Mouse (Mus musculus) skeletal muscle tissue, adult 2 months (tissue): Measurements from ENCODE around the gene Rab37.

Experiments used
- DNase-seq: peaks from one replicate; pipeline ENCODE4 v3.0.0-alpha.2; 2012; ENCODE audit warnings: low read depth, low spot score

Gene Rab37

DNA sequence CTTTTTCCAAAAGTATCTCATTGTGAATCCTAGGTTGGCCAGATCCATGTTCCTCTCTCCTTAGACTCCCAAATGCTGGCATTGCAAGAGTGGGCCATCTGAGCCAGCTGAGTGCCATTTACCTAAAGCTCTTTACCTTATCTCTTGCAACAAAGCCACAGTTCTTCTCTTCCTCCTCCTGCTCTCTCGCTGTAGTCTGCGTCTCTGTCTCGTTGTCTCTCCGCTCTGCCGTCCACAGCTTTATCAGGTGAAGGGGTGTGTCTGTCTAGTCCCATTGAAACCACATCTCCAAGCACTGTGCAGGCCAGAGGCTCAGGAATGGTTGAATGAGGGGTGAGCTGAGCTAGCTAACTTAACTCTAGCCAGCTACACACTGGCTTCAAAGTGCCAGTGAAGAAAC is 104.7 kb downstream of the Rab37 start:
- no peak for DNase-seq

DNA sequence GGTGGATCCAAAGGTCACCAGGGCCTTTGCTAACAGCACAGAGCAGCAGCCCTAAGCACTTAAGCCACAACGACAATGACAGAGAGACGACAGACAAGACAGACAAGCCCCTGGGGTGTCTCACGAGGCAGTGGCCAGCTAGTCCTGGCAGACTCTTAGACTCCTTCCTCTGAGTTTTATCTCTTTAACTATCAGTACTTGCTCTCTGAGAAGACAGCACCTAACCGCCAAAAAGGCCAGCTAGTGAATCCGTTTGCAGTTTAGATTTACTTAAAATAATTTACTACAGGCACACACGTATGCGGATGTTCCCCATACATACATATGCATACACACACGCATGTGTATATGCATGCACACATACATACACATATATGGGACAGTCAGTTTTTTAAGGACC is 106.3 kb downstream of the Rab37 start:
- DNase-seq, result no peak

DNA sequence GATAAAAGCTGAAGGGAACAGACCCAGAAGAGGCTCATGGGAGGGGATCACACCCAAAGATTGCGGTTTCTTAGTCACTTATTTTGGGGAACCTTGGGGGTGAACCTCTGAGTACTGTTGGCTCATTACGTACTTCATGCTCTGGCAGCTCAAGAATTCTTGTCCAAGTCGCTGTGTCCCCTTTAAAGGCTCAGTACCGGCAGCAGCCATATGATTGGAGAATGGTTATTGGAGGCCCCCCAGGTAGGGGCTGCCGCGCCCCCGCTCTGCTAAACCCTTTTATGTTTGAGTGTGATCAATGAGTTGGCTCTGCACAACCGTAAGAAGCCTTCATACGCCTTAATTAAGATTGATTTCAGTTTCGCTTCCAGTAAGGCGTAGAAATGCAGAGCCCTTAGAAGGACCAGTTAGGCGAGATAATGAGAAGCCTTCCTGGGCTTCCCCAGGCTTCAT is 107.7 kb downstream of the Rab37 start:
- no peak for DNase-seq

DNA sequence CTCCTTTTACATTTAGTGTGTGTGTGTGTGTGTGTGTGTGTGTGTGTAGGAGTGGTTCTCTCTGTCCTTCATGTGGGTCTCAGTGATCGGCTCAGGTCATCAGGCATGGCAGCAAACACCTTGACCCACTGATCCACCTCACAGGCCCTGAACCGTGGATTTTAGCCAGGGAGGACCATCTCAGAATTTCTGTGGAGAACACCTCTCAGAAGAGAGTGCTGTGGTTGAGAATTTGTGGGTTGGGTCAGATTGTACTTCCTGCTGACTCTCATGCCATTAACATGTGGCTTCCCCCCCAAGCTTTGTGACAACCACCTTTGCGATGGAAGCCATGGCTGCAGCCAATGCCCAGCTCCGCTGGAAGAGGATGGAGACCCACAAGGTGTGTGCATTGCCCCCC is 109.3 kb downstream of the Rab37 start:
- DNase-seq, result no peak

DNA sequence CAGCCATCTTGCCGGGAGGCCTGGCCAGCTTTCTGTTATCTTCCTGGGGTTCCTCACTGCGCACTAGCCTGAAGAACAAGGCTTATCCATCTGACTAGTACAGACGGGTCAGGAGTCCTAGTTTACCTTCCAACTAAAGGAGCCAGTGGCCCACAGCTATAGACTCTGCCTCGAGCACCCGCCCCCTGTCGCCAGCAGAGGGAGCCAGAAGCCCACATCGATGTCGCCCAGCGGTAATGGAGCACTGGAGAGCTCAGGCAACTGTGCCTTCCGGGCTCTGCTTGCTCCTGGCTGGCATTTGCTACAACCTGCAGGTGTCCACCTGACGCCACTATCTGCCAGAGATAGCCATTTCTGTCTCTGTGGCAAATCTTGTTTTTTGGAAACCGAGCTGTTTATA is 111.1 kb downstream of the Rab37 start:
- DNase-seq, result peak; percentile 56

DNA sequence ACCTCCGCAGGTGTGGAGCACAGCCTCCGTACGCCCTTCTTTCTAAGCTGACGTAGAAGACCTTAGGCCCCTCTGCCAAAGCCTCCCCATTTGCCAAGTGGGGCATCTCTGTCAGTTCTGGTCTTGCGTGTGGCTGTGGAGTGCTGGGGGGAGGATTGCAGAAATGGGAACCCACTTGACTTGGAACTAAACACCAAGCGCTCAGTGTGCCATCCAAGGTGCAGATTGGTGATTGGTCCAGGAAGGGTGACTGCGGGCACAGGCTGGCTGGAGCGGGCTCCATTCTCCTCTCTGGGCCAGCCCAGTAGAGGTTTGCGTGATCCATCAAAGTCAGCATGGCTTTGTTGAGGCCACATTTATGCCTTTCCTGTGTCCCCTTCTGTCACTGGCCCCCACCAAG is 111.5 kb downstream of the Rab37 start:
- DNase-seq, result no peak

DNA sequence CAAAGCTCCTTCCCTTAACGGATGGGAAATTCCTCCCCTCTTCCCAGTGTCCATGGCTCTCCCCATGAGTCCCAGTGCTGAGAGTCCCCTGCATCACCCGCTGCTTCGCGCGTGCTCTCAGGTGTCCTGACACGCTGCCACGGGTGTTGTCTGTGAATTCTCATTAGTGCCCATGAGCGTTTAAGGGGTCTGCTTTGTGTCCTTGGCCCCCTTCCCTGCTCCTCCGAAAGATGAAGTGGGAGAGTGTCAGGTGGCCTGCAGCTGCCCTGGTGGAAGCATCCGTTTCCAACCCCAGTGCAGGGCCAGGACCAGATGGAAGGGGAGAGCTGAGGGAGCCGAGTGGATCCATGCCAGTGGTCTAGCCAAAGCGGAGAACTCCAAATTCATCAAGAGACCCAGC is 116.9 kb downstream of the Rab37 start:
- no peak for DNase-seq

DNA sequence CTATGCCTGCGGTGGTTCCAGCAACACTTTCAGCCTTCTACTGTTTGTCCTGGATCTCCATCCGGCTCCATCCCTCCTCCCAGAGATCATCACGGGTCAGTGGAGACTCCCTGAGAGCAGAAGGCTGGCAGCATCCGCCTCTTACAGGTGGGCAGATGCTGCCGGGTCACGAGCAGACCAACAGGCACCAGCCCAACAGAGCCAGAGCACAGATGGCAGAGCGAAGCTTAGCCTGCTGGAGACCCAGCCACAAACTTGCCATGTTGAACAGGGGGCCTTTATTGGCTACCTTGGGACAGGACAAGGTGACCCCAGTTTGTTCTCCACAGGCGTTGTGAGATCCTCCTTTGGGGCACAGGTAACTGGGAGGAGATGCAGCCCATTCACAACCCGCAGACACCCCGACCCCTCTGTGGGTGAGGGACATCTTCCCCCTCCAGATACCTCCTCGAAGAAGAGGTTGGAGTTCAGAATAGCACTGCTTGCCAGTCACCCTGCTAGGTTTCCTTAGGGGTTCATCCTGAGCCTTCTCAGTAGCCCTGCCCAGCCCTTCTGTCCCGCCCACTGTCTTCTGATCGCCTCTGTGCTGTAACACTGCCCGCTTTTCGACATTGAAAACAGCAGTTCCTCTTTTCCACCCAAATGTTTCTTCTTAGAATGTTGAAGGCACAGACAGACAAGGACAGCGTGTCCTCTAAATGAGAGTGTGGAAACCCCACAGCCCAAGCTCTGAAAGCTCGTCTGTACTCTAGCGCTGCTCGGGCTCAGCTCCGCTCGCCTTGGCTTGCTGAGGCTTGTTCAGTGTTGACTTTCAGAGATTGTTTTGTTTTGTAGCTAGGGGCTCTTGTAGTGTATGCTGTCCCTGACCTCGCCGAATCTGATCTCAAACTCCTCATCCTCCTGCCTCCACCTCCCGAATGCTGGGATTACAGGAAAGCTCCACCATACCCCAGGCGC is 117.8 kb downstream of the Rab37 start:
- no peak for DNase-seq

DNA sequence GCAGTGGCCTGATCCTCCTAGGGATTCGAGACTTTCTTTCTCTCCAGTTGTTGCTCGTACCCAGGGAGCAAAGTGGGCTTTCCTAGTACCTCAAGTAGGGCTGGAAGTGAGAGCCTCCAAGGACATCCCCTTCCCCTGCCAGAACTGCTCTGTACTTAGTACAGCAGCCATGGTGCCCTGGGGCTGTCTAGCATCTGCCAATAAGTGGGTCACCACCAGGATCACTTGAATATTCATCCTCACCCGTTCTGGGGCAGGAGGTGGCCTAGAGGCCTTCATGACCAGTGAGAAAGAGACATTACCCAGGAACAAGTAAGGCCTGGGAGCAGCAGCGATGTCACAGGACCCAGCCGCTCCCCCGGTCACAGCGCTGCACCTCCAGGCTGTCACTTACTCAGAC is 118.7 kb downstream of the Rab37 start:
- no peak for DNase-seq
